Mouse (Mus musculus): ENCODE results near the gene Gm10639.
"Not testable (repeated sequence)": the region's sequence is repeated elsewhere in the genome, so short reads cannot be mapped to it uniquely, and the experiment has no call there.

DNA sequence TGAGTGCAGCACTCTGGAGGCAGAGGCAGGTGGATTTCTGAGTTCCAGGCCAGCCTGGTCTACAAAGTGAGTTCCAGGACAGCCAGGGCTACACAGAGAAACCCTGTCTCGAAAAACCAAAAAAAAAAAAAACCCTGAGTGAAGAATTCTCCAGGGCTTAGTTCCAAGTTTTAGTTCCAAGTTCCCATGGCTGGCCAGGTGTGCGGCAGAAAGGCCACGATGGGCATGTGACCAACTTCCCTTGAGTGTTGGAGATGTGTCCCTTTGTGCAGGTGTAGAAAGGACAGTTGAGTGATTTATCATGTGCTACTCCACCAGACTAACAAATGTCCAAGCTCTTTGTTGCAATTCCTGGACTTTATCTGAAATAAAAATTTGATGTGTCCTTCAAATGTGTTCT lies 59.4 kb downstream of the Gm10639 start:
- not testable (repeated sequence) for TF ChIP-seq CTCF (IDR thresholded peaks at IDR 0.05; ENCODE audit: extremely low read depth, insufficient read length, insufficient replicate concordance, low read depth, low read length); POLR2A (IDR thresholded peaks at IDR 0.05; ENCODE audit: low read depth, low read length)
